Mouse (Mus musculus): ENCODE data around the gene Cdc7.

Cdc7 gene

DNA sequence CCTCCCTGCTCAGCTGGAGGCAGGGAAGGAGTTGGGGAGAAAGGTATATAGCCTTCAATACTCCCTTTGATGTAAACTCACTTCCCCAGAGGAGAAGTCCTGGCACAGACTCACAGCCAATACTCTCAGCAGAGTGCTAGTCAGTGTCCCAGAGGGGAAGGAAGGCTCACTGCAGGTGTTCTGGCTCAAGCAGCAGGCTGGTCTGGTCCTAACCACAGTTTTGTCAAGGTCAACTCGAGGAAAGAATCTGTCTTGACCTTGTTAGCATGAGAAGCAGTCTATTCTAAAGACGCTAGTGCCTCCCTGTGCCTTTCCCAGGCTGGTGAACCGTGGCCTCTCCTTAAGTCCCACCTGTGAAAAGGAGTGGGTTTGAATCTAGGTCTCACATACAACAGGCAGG lies 30.6 kb downstream of the Cdc7 start:
- no peak for DNase-seq

DNA sequence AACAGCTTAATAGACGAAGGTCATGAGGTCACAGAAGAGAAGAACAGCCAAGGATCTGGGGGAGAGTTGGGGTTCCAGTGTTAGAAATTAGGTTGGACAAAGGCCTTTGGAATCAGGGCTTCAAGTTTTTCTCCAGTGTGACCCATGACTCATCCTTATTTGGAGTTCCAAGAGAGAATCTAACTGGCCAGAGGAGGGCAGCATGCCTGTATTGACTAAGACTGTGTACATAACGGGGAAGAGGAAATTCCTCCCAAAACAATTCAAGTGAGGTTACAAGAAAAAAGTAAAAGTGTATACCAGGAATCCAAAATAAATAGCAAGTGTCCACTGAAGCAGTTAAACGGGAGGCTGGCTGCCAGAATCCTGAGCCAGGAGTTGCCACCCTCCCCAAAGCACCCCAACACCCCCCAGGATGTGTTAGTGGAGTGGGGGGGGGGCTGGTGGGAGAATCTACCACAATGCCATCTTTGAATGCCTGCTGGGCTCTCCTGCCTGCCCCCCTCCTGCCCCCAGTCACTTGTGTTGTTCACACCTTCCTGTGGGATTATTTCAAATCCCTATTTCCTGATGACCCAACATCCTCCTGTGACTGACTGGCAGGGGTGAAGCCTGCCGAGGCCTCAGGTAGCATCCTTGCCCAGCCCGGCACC lies 31.9 kb downstream of the Cdc7 start:
- peak; percentile 19 for DNase-seq

DNA sequence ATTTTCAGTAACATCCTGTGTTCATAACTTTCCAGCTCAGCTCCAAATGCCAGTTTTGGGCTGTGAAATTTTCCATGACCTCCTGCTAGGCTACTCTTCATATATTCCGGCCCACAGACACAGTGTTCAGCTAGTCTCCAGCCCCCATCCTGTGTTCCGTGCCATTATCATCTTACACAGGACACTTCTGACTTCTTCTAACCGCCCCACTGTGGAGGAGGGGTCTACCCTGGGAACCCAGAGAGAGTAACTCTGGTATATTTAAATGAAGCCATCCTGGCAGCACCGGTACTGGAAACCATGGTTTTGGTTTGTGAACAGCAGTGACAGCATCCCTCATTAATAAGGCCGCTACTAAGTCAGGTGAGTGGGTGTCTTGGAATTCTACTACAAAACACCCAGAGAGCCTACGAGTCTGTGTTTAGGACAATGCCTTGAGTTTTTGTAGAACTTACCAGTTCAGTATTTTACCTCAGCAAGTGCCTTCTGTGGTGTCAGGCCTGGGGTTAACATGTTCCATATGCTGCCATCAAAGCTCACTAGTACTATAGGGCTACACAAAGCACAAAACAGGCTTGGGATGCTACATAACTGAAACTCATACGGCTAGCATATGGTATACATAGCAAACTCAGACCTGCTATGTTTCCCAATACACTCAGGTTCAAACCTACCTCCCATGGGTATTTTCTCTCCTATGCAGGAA lies 32.6 kb downstream of the Cdc7 start:
- no peak for DNase-seq

DNA sequence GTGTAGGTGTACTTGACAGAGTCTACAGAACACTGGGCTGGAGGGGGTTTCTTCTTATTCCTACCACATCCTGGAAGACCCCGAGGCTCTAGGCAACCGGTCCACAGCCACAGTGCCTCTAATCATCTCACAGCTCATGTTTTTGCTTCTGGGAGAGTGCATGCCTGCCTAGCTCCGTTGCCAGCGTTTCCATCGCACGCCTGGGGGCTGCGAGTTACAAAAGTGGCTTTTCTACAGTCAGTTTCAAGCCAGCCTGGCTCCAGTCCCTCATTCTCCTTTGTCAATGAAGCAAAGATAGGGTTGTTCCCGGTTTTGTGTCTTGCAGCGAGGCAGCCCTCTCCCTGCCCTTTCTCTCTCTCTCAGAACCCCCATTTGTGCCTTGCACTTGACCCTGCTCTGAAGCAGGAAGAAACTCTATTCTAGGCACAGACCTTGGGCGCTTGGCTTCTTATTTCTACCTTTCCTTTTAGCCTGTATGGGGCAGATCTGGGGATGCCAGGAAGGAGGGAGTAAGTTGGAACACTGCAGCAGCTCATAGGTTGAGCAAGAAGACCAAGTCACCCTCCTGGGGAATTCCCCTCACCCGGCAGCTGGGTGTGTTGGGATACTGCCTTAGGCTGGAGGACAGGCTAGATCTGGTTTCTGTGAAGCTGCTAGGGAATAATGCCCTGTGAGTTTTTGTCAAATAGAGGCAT lies 37.4 kb downstream of the Cdc7 start:
- no peak for DNase-seq

DNA sequence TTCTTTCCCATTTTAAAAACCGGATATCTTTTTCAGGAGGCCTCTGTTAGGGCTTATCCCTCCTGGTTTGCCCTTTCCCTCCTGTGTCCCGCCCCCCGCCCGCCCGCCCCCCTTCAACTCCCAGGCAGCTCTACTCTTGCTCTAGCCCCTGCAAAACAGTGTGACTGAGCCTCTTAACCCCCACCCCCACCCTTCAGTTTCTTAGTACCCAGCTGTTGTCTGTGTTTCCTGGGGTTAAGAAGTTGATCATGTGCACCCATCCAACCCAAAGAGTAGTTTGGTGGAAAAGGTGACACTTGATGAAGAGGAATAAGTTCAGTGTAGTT lies 37.9 kb downstream of the Cdc7 start:
- no peak for DNase-seq

DNA sequence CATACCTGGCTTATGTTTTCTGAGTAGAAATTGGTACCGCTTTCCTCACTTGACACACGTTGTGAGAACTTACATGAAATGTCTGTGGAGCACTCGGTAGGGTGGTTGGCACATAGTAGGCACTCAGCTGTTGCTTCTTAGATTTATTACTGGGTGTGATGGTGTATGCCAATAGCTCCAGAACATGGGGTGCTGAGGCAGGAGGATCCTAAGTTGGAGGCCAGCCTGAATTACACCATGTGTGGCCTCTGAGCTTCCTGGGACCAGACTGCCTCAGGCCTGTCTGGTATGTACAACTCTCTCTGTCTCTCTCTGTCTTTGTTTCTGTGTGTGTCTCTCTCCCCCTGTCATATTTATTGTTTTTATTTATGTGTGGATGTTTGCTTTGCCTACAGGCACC lies 45.6 kb downstream of the Cdc7 start:
- no peak for DNase-seq

DNA sequence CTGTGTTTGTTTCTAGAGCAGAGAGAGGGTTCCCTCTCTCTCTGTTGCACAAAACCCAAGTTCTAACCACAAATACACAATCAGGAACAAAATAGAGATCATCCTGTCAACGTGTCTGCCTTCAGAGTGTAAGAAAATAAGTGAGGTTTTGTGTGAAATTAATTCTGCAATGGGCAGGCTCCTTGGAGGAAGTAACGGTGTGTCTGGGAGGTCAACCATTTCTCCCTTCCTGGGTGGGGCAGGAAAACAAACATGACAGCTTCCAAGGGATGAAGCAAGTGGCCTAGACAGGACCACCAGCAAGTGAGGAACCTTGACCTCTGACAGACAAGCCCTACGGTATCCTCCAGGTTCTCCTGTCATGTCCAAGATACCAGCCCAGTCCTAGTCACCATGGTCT lies 46.2 kb downstream of the Cdc7 start:
- DNase-seq = no peak

DNA sequence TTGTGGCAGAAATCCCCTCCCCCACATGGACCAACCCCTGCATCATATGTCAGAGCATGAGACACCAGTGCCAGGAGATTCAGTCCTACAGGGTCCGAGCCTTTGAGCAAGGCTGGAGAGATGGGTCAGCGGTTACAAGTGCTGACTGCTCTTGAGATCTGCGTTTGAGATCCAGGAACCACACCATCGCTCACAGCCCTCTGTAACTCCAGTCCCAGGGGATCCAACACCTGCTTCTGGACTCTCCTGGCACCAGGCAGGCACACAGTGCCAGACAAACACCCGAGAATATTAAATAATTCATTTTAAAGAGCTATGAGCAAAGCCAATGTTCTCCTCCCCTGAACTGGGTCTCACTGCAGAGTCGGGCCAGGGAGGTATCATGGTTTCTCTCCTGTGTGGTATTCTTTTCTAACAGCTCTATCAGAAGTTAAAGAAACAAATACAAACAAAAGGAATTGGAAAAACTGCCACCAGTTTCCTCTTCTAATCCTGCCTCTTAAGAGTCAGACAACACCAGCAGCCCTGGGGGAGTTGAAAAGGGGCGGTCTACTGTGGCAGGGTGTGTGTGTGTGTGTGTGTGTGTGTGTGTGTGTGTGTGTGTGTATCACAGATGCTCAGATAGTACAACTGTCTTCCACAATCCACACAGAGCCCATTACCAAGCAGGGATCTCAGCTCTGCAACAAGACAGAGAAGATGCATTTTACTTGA lies 47.4 kb downstream of the Cdc7 start:
- no peak for DNase-seq

DNA sequence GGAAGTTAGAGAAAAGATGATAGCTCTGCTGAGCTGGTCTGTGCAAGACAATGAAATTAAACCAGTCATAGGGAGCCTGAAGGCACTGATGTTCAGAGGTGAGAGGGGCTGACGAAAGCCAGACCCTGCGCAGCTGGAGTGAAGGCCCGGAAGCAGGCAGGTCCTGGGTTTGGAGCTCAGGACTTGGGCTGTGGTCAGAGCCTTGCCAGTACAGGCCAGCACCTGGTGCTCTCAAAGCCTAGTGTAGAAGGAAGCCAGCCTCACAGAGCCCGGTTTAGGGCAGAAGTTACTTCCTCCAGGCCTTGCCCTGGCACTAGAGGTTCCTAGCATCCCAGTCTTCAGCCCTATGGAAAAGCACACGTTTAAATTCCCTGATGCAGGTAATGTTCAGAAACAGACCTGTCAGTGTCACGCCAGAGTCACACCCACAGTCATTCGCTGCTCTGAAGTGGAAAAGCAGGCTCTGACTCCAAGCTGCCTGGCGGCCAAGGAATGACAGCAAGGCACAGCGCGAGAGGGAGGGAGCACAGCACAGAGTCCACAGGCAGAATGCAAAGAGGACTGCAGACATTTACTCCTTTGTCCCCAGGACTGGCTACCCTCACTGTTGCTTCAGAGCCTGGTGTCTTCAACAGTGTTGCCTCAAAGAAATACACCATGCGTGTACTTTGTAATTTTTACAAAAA lies 48.1 kb downstream of the Cdc7 start:
- DNase-seq = no peak

DNA sequence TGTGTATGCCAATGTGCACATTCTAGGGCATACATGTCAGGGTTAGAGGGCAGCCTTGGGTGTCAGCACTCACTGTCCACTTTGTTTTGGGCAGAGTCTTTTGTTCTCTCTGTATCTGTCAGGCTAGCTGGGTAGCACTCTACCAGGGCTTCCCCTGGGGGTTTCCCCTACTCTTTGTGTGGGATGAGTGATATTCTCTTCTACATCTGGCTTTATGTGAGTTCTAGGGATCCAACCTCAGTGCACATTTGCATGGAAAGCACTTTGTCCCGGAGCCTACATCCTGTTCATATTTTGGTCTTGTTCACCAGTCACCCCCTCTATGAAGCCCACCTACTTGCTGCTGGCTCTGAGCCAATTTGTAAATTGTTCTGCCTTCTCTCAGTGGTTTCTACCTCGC lies 49.3 kb downstream of the Cdc7 start:
- DNase-seq = no peak

DNA sequence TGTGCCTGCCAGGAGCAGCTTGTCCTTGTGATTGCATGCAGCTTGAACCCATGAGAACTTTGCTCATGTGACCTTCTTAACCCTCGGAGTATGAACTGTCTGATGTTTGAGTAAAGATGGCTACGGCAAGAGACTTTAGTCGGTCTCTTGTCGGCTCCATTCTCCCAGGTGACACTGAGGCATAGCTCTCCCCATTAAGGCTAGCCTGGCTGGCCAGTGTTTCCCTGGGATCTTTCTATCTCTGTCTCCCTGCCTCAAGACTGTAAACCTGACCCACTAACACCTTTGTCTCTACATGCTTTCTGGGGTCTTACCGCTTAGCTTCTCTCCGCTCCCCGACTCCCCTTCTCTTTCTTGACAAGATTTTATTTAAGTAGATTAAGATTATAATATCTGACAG lies 50.0 kb downstream of the Cdc7 start:
- no peak for DNase-seq

DNA sequence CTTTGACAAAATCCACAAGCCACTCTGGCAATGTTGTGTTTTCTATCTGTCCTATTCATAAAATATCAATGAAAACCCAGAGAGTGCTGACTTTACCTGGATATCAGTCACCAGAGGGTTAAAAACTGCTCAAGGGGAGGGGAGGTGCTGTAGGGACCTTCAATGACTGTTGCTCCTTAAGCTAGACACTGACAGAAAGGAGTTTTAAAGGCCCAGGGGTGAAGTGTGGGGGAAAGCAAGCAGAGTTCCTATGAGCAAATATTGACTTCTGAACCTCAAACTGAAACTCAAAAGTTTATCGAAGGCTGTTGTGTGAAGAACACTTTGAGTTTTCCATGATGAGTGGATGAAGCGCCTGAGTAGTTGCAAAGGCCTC lies 50.9 kb downstream of the Cdc7 start:
- DNase-seq = no peak

DNA sequence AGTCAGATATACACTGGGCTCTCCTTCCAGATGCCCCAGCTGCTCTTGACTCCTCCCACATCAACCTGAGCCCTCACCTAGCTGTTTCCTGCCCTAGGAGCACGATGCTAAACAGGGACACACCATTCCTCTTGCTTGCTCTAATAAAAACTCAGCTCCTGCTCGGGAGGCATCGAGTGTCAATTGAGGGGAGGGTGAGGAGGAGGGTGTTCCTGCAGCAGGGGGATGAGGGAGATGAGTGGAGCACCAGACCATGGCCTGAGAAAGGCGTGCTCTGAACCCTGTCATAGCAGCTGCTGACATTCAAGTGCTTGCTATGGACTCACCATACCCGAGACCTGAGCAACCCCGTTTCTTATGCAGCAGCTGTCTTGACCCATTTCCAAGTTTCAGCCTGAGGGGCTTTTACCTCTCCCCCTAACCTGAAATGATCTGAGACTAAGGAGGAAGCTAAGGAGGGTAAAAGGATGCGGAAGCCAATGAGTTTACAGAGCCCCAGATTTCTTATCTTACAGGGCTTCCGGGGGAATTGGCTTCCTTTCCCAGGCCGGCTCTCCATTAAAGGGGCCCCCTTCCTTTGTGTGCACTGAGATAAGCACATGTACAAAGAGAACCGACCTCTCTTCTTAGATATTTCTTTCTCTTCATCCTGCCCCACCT lies 51.4 kb downstream of the Cdc7 start:
- DNase-seq = no peak

DNA sequence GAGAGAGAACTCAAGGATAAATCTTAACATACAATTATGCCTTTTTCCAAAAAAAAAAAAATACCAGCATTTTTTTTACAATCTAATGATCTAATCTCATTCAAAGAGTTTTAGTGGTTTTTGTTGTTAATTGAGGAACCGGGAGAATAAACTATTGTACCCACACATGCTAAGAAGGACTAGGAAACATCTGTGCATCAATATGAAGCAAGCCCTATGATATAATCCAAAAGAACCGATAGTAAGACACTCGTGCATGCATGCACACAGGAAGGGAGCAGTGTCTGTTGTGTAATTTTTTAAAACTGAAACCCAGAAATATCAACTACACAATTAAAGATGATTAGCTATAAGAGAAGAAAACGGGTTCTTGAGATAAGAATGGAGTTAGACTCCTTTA lies 52.4 kb downstream of the Cdc7 start:
- DNase-seq = no peak

DNA sequence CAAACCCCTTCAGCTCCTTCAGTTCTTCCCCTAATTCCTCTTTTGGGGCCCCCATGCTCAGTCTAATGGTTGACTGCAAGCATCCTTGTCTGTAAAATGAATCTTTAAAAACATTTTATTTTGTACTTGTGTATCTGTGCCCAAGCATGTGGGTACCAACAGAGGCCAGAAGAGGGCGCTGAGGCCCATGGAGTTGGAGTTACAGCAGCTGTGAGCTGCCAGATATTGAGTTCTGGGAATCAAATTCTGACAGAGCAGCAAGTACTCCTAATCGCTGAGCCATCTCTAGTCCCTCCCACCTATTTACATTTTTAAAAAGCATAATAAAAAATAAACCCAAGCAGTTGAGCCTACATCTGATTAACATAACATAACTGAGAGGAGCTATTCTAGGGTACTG lies 53.4 kb downstream of the Cdc7 start:
- DNase-seq = no peak

DNA sequence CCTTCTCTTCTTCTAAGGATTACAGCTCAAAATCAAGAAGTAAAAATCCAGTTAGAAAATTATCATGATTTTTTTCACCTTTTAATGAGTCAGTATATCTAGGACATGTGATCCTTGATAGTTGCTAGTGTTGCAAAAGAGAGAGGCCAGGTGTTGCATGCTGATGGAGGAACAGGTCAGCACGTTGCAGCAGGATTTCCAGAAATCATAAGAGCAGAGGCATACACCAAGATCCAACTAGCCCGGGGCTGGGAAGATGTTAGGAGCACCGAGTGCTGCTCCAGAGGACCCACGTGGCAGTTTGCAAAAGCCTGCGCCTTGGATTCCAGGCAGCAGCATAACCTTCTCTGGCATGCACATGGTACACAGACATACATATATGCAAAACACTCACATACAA lies 54.9 kb downstream of the Cdc7 start:
- no peak for DNase-seq

DNA sequence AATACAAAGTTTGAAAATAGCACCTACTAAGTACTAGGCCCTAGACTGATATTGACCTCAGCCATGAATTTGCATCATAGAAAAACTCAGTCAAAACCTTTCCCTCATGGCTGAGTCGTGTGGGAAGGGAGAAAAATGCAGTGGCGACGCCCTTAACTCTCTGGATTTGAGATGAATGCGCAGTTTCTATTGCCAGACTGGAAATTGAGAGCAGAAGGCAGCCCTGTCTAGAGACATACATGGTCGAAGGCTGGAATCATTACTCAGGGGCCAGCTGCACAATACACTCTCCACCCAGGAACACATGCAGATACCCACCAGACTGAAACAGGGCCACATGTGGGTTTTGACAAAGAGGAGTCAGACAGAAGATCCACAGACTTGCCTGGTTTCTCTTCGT lies 55.8 kb downstream of the Cdc7 start:
- no peak for DNase-seq

DNA sequence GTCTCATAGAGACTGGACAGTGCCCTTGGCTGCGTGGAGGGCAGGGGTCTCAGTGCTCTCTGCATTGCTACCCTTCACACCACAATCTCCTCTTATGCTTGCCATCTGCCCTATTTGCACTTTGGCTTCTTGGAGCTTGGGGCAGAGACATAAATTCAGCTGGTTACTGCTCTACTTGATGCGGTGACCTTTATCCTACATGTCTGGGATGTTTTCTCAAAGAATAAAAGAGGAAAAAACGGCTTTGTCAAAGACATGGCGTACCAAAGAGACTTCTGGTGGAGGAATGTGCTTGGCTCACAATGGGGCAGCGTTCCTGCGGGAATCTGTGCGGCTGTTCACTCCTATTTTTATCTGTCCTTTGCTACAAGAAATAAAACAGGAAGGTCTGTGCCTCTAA lies 56.2 kb downstream of the Cdc7 start:
- no peak for DNase-seq

DNA sequence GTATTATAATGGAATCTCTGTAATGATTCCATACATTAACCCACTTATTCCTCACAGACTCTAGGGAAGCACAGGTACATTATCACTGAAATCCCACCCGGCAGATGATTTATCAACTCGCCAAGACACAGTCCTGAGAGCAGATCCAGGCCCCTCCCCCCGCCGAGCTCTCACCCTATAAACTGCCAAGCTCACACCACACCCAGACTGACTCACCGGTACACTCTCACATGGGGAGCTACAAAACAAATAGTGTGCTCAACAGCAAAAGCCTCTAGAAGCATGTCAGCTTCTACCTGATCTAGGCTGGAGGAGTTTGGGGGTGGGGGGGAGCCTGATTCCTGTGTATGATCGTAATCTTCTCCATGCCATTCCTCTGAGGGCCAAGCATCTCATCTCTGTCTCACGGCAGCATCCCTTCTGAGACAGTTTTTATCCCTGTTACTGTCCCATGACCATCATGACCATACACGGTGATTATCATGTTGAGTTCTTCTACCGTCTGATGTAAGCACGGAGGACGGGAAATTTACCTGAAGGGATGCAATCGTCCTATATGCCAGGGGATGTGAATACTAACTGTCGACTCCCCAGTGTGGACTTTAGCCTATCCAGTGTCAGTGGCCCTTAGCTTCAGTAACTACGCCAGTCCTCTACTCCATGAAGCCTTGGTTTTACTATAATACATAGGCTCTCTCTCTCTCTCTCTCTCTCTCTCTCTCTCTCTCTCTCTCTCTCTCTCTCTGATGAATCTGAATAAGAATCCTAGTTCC lies 57.4 kb downstream of the Cdc7 start:
- no peak for DNase-seq

DNA sequence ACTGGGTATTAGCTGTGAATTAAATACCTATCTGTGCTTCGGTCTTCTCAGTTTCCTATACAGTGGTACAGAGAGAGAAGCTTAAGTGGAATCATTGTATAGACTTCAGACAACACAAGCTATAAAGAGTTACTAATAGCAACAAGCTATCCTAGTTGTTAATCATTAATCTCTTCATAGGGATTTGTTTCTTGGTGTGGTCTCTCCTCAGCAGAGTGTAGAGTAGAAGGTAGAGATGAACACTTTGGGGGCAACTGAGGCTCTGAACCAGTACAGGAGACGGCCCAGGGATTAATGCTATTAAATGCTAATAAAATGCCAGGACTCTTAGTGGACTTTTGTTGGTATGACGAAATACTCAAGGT lies 57.9 kb downstream of the Cdc7 start:
- DNase-seq = no peak

DNA sequence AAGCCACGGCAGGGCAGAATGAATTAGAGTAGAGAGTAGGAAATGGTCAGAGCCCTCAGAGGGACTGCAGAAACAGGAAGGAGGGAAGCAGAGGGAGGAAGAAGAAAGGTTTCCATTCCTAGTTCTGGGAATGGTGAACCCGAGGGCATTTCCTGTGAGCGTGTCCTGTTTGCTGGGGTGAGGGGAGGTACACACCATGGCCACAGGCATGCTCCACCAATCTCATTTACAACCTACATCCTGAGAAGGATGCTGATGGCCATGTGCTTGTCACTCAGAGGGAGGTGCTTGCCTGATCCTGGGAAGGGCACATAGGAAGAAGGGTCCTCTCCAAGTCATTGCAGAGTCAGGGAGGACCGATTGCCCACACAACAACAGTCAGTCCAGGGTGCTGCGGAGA lies 59.8 kb downstream of the Cdc7 start:
- no peak for DNase-seq

DNA sequence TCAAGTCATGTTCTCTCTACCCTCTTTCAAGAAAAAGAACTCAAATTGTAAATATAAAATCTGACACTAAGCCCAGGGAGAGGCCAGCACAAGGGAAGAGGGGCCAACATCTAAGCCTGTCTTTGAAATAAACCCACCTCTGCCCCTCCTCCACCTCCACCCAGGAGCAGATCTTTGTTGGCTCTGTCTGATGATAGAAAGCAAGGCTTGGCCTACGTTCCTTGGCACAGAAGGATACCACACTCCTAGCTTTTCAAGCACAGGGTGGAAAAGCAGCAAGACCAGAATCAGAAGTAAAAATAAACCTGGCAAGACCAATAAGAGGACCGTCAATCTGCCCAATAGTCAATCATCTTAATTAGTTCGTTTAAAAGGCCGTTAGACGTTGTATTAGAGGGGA lies 61.2 kb downstream of the Cdc7 start:
- DNase-seq = no peak

Measured in cerebellum, adult 9-11 months (tissue).